Mouse (Mus musculus) embryo, embryonic 11.5 days (tissue): Measurements from ENCODE around the gene Akap11.

Experiments
- DNase-seq: peaks from one replicate; pipeline ENCODE4 v3.0.0-alpha.2; 2012; ENCODE audit warnings: low read depth, low spot score

The Akap11 gene

GRCm38 (mm10) chr14:78528461-78529425, 7.9 kb downstream of the Akap11 start:
- DNase-seq = no peak

GRCm38 (mm10) chr14:78526907-78527306, 9.7 kb downstream of the Akap11 start:
- DNase-seq = no peak

GRCm38 (mm10) chr14:78526475-78526874, 10.1 kb downstream of the Akap11 start:
- DNase-seq = no peak

- DNase-seq = no peak
Measured at GRCm38 (mm10) chr14:78525611-78526457, 10.8 kb downstream of the Akap11 start.

GRCm38 (mm10) chr14:78525059-78525458, 11.5 kb downstream of the Akap11 start:
- no peak for DNase-seq

- DNase-seq = no peak
Measured at GRCm38 (mm10) chr14:78510713-78511112, 25.9 kb downstream of the Akap11 start.

GRCm38 (mm10) chr14:78509791-78510190, 26.8 kb downstream of the Akap11 start:
- no peak for DNase-seq

GRCm38 (mm10) chr14:78500578-78500977, 36.0 kb downstream of the Akap11 start:
- DNase-seq = no peak

- DNase-seq = no peak
Measured at GRCm38 (mm10) chr14:78496691-78497090, 39.9 kb downstream of the Akap11 start.

- DNase-seq = no peak
Measured at GRCm38 (mm10) chr14:78495241-78495640, 41.4 kb downstream of the Akap11 start.

- no peak for DNase-seq
Measured at GRCm38 (mm10) chr14:78492602-78493001, 44.0 kb downstream of the Akap11 start.

- no peak for DNase-seq
Measured at GRCm38 (mm10) chr14:78491432-78491831, 45.2 kb downstream of the Akap11 start.

GRCm38 (mm10) chr14:78482385-78483231, 54.0 kb downstream of the Akap11 start:
- DNase-seq = peak; percentile 20

- DNase-seq = no peak
Measured at GRCm38 (mm10) chr14:78474058-78474457, 62.5 kb downstream of the Akap11 start.

- no peak for DNase-seq
Measured at GRCm38 (mm10) chr14:78470714-78471113, 65.9 kb downstream of the Akap11 start.

- no peak for DNase-seq
Measured at GRCm38 (mm10) chr14:78468991-78469390, 67.6 kb downstream of the Akap11 start.

GRCm38 (mm10) chr14:78467994-78468393, 68.6 kb downstream of the Akap11 start:
- no peak for DNase-seq

GRCm38 (mm10) chr14:78464353-78464752, 72.3 kb downstream of the Akap11 start:
- DNase-seq = no peak

GRCm38 (mm10) chr14:78459121-78459520, 77.5 kb downstream of the Akap11 start:
- DNase-seq = no peak

GRCm38 (mm10) chr14:78458705-78459104, 77.9 kb downstream of the Akap11 start:
- DNase-seq = no peak

GRCm38 (mm10) chr14:78454970-78455369, 81.6 kb downstream of the Akap11 start:
- DNase-seq = no peak
